Mouse (Mus musculus) frontal cortex, postnatal 14 days (tissue): Measurements from ENCODE around the gene Tec.
"Not testable (repeated sequence)": the region's sequence is repeated elsewhere in the genome, so short reads cannot be mapped to it uniquely, and the experiment has no call there.

ENCODE experiments used
- DNase-seq, 2 experiments: peaks; one replicate each; pipeline ENCODE4 v3.0.0; 2022; ENCODE audit warnings: low spot score in 2 of 2

Tec gene

GRCm38 (mm10) chr5:72820036-72820640, 48.1 kb downstream of the Tec start:
- no peak for DNase-seq

- no peak for DNase-seq
Measured at GRCm38 (mm10) chr5:72818513-72819180, 49.6 kb downstream of the Tec start.

DNA sequence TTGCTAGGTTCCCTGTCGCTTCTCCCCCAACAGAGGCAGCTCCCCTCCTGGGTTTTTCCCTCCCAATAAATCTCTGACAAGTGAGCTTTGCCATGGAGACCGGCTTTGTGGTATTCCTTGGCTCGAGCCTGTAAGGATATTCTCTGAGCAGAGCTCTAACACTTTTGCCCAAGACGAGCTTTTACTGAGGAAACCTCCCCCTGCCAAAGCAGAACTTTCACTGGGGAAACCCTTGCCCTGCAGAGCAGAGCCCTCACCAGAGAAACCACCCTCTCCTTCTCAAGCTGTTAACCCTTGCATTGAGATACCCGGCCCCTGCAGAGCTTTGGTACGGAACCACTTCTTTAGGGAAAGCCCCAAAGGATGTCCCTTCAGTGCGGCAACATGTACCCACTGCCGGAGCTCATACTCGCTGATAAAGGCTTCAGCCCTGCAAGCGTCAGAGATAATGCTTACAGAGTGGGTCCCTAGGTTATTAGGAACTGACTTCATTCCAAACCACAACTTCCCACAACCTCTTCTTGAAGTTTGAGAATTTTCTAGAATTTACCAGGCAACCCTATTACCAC, 50.7 kb downstream of the Tec start:
- no peak for DNase-seq

DNA sequence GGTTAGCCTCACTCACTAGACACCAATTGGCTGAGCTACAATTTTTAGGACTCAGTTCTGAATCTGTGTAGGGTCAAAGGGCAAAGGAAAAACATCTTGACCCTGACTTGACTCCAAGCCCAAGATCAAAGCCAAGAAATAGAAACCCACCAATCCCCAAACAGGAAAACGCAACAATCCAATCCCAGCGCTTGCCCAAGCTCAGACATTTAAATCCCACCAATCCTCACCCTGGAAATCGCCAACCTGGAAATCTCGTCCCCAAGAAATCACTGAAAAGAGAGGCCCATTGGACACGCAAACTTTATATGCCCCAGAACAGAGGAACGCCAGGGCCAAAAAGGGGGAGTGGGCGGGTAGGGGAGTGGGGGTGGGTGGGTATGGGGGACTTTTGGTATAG, 51.3 kb downstream of the Tec start:
- DNase-seq: not testable (repeated sequence)

GRCm38 (mm10) chr5:72816491-72816890, 51.8 kb downstream of the Tec start:
- no peak for DNase-seq

GRCm38 (mm10) chr5:72816046-72816445, 52.2 kb downstream of the Tec start:
- no peak for DNase-seq

DNA sequence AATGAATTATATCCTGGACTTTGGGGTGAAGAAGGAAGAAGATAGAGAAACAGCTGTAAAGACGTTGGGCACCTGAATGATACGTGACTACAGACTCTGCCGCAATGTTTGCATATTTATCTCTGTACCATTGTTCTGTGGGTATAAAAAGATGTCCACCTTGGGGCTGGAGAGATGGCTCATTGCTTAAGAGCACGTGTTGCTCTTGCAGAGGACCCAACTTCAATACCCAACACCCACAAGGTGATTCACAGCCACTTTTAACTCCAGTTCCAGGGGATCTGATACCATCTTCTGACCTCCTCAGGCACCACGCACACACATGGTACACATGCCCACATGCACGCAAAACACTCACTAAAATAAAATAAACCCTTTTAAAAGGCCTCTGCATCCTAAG, 52.9 kb downstream of the Tec start:
- no peak for DNase-seq

- no peak for DNase-seq
Measured at GRCm38 (mm10) chr5:72814072-72814471, 54.2 kb downstream of the Tec start.

DNA sequence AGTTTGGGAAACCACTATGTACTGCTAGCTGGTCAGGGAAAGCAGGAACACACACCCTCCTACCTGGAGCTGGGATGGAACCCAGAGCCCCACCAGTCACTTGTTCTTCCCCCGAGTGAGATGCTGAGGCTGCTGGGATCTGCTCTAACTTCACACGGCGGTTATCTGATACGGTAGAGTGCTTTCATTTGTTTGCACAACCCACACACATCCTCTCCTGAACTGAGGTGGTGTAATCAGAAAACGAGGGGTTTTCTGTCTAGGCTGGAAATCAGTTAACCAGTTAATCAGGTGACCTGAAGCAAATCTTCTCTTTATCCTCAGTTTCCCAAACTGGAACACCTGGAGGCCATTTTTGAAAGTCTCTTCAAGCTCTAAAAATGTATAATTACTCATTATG, 55.4 kb downstream of the Tec start:
- DNase-seq: no peak

- no peak for DNase-seq
Measured at GRCm38 (mm10) chr5:72812328-72812727, 56.0 kb downstream of the Tec start.

- no peak for DNase-seq
Measured at GRCm38 (mm10) chr5:72811397-72811796, 56.9 kb downstream of the Tec start.

- no peak for DNase-seq
Measured at GRCm38 (mm10) chr5:72810990-72811389, 57.3 kb downstream of the Tec start.

- DNase-seq: no peak
Measured at GRCm38 (mm10) chr5:72809480-72809879, 58.8 kb downstream of the Tec start.

GRCm38 (mm10) chr5:72808456-72809111, 59.7 kb downstream of the Tec start:
- peak in 1 of 2 experiments; percentile 26 for DNase-seq

GRCm38 (mm10) chr5:72802851-72803250, 65.4 kb downstream of the Tec start:
- no peak for DNase-seq

DNA sequence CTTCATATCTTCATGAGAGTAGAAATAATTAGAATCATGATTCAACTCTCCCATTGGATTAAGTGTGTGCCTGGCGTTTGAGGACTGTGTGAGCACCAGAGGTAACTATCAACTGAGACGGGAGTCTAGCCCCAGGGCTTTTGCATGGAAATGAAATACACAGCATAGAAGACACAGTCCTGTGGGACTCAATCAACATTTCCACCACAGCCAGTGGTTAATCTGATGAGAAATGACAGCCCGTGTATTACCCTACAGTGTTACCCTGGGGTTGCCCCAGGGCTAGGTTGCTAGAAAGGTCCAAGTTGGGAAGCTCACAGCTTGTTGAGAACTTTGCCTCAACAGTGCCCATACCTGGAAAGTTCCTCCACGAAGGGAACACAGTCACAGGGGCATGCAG, 69.7 kb downstream of the Tec start:
- DNase-seq: no peak

DNA sequence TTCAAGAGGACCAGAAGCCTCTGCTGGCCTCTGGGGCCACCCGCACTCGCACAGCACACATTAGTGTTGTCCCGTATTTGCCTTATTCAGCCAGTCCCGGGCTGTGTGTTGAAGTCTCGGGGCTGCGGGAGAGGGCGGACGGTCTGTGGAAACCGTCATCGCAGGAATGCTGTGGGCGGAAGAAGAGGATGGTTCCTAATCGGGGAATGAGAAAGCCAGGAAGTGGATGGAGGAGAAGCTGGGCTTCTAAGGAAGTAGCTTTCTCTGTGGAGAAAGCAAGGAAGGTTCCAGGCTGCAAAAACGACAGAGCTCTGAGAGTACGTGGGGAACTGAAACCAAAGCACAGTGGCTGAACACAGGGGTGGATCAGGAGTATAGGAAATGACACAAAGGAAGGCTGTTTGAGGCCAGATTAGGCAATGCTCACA, 72.1 kb downstream of the Tec start:
- no peak for DNase-seq

- no peak for DNase-seq
Measured at GRCm38 (mm10) chr5:72793309-72793850, 74.9 kb downstream of the Tec start.

- no peak for DNase-seq
Measured at GRCm38 (mm10) chr5:72791789-72792188, 76.5 kb downstream of the Tec start.

GRCm38 (mm10) chr5:72791386-72791785, 76.9 kb downstream of the Tec start:
- no peak for DNase-seq

DNA sequence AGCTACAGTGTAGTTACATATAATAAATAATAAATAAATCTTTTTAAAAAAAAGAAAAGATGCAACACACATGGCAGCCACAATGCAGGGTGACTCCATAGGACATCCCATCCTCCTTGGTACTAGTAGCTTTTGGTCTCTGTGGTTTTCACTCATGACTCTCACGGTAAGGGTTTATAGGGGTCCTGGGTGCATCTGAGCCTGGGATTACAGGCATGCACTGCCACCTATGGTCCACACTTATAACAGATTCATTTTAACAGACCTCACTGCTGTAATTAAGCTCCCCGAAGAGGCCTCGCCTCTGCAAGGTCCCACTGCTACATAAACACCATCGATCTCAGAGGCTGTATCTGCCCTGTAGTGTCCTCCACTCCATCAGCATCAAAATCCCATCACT, 82.8 kb downstream of the Tec start:
- no peak for DNase-seq

- no peak for DNase-seq
Measured at GRCm38 (mm10) chr5:72784719-72785118, 83.6 kb downstream of the Tec start.

- DNase-seq: no peak
Measured at GRCm38 (mm10) chr5:72783957-72784356, 84.3 kb downstream of the Tec start.
